Mouse (Mus musculus) kidney, adult 2 months (tissue): ENCODE results near the gene Ints2.

ENCODE experiments used
- CTCF ChIP-seq: fragments of 200-500 bp; conservative IDR thresholded peaks from 2 replicates; pipeline ENCODE4 v1.5.1; 2011; ENCODE audit warnings: low read depth, mild to moderate bottlenecking, control low read depth, low read length, moderate library complexity, mixed read lengths; ENCODE audit not compliant: insufficient read depth, insufficient read length
- POLR2A ChIP-seq: fragments of 200-500 bp; IDR thresholded peaks from one replicate; pipeline ENCODE4 v1.6.1; 2011; ENCODE audit warnings: low read depth, low read length, control low read depth

DNA sequence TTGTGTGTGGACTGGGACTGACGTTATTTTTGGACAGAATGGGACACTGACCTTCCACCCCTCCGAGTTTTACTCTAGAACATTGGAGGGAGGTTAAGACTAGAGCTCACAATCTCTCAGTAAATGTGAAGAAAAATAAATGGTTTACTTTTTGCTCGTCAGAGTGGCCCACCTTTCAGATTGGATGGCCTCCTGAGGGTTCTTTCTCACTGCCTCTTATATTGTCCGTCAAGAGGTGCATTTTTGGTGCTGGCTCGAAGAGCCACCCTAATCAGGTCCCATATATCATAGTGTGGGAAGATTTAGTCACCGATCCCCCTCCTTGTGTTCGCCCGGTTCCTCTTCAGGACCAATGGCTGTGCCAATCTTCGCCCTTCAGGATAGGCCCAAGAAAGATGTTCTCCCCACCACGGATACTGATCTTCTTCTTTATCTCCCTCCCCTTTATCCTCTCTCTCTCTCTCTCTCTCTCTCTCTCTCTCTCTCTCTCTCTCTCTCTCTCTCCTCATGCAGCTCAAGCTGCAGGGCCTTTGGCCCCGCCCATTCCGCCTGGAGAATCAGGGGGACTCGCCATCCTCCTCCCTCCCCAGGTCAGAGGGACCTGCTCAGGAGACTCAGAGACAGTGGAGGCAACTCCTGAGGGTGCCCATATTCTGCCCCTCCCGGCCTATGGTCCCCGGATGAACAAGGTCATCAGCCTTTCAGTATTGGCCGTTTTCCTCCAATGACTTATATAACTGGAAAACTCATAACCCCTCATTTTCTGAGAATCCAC lies 55.3 kb downstream of the Ints2 start:
- no peak for TF ChIP-seq POLR2A
- TF ChIP-seq CTCF: no peak
